Mouse (Mus musculus) thymus, adult 2 months (tissue): ENCODE results near the gene Spag16. TPM values are rescaled to one million over a fixed set of nuclear protein-coding genes. Genes with fewer than 3 reads are reported as not detected.

Source experiments
- DNase-seq: peaks from one replicate; pipeline ENCODE4 v3.0.0; 2021
- H3K27ac ChIP-seq: fragments of 200-500 bp; 2 replicates; pipeline ENCODE4 v1.5.1; 2012; ENCODE audit warnings: low read length, control low read depth; ENCODE audit not compliant: control insufficient read depth, insufficient read depth
- H3K27me3 ChIP-seq: fragments of 200-500 bp; 2 replicates; pipeline ENCODE4 v1.6.1; 2012; ENCODE audit warnings: mild to moderate bottlenecking, low read length, moderate library complexity, mixed read lengths; ENCODE audit not compliant: control insufficient read depth, insufficient read depth
- H3K36me3 ChIP-seq: fragments of 200-500 bp; 2 replicates; pipeline ENCODE4 v1.6.1; 2012; ENCODE audit warnings: mild to moderate bottlenecking, low read length, moderate library complexity; ENCODE audit not compliant: control insufficient read depth, insufficient read depth
- H3K4me1 ChIP-seq: fragments of 200-500 bp; replicated peaks from 2 replicates; pipeline ENCODE4 v1.6.1; 2012; ENCODE audit warnings: low read length; ENCODE audit not compliant: control insufficient read depth, insufficient read depth
- H3K4me3 ChIP-seq: fragments of 200-500 bp; 2 replicates; pipeline ENCODE4 v1.5.1; 2012; ENCODE audit warnings: mild to moderate bottlenecking, low read length, control low read depth, moderate library complexity; ENCODE audit not compliant: control insufficient read depth, insufficient read depth
- CTCF ChIP-seq: fragments of 200-500 bp; IDR thresholded peaks from 2 replicates; pipeline ENCODE4 v1.5.1; 2012; ENCODE audit warnings: mild to moderate bottlenecking, control low read depth, low read length, moderate library complexity, borderline replicate concordance; ENCODE audit not compliant: control insufficient read depth, poor library complexity, insufficient read depth; ENCODE audit errors: extremely low read depth
- POLR2A ChIP-seq: fragments of 200-500 bp; IDR thresholded peaks from 2 replicates; pipeline ENCODE4 v1.6.1; 2012; ENCODE audit warnings: mild to moderate bottlenecking, low read length, control low read depth, moderate library complexity; ENCODE audit not compliant: control insufficient read depth, poor library complexity, insufficient read depth; ENCODE audit errors: extremely low read depth
- WGBS: fragments of 180-500 bp; shearing (Covaris S2); methylation state at CpG from one replicate; pipeline ENCODE4 v1.1.7; 2018; 5-methylcytosine and 5-hydroxymethylcytosine counted together
- polyA plus RNA-seq: library from polyadenylated mRNA; depleted of rRNA; stranded (reverse); fragments of >200 nt; gene quantifications from 2 replicates; pipeline ENCODE4 v1.2.3, GENCODE M21; 2012

Spag16 gene
- polyA plus RNA-seq, 1 experiment, result 0.32 TPM

DNA sequence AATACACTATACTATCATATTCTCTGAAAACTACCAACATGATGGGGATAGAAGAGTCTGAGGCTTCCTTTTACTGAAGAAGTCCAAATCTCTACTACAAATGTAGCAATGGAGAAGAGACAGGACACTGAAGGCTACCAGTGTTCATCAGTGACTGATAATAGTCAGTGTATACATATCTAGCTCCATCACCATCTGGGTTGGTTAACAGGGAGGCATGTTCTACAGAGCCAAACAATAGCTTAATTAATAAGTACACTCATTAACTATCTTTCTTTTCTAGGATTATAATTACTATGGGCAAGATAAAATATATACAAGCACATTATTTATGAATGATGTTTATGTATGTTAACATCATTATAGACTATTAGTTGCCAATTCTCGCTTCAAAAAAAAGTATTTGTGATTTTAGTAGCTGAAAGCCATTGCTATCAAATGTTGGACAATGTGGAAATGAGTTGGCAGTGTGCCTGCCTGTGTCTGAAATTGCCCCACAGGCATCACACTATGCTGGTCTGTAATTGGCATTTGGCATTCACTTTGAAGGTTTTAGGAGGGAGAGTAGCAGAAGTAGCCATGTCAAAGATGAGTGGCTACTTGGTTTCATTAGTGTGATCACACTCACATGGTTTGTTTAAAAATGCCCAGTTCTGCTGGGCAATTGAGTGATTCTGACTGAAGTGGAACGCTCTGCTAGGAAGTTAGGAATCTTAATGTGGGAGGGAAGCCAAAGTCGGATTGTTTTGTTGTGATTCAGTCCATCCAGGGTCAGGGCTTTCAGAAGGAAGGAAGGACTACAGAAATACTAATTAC, 338.8 kb downstream of the Spag16 start:
- H3K4me3 ChIP-seq, result no peak overlapping the region
- no peaks in the 10 kb centered on the region for H3K27me3 ChIP-seq
- no peak for DNase-seq
- 79% methylated on average over 3 of the region's 3 CpGs for WGBS
- no peaks in the 10 kb centered on the region for H3K4me1 ChIP-seq
- no peak overlapping the region for H3K27ac ChIP-seq
- H3K36me3 ChIP-seq, result no peaks in the 10 kb centered on the region
- TF ChIP-seq POLR2A (no peak), CTCF (no peak)

- 62% methylated on average over 4 of the region's 4 CpGs for WGBS
- H3K4me3 ChIP-seq, result no peak overlapping the region
- H3K27ac ChIP-seq, result no peak overlapping the region
- TF ChIP-seq POLR2A (no peak), CTCF (no peak)
- no peaks in the 10 kb centered on the region for H3K27me3 ChIP-seq
- no peaks in the 10 kb centered on the region for H3K4me1 ChIP-seq
- no peaks in the 10 kb centered on the region for H3K36me3 ChIP-seq
- no peak for DNase-seq
Measured at GRCm38 (mm10) chr1:70180123-70180741, 353.5 kb downstream of the Spag16 start.

- H3K27ac ChIP-seq, result no peak overlapping the region
- no peak overlapping the region for H3K4me3 ChIP-seq
- no peak for TF ChIP-seq CTCF
- TF ChIP-seq POLR2A, result no peak
- no peaks in the 10 kb centered on the region for H3K4me1 ChIP-seq
- DNase-seq, result no peak
- no peaks in the 10 kb centered on the region for H3K27me3 ChIP-seq
- H3K36me3 ChIP-seq, result no peaks in the 10 kb centered on the region
- WGBS, result 92% methylated on average over 9 of the region's 9 CpGs
Measured at GRCm38 (mm10) chr1:70264815-70265214, 438.0 kb downstream of the Spag16 start.

DNA sequence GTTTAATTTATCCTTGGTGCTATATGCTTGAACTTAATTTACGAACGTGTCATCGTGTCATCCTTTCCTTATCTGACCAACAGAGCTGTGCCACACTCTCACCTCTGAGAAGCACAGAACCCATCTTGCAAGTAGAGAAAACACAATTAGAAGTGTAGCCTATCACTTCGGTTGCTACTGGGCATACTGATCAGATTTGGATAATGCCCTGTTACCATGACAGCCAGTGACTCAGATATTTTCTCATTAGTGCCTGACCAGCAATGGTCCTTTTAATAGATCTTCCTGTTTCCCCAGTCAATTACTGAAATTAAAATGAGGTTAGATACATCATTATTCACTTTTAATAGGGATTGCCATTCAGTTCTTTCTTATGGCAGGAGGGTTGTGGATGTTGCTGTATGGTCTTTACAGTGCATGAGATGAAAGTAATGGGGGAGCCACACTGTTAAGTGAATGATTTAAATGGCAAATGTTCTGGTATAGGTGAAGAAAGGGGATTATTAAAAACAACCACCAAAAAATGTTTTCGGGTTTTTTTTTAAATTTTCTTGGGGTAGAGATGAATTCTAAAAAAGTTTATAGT, 439.2 kb downstream of the Spag16 start:
- no peak for DNase-seq
- Histone ChIP-seq H3K36me3 (no peaks in the 10 kb centered on the region), H3K4me3 (no peak overlapping the region), H3K4me1 (no peaks in the 10 kb centered on the region), H3K27ac (no peak overlapping the region), H3K27me3 (no peaks in the 10 kb centered on the region)
- TF ChIP-seq CTCF (no peak), POLR2A (no peak)
- 92% methylated on average over 5 of the region's 5 CpGs for WGBS

- WGBS, result 20% methylated on average over 8 of the region's 8 CpGs
- no peak for TF ChIP-seq CTCF
- no peak for TF ChIP-seq POLR2A
- H3K36me3 ChIP-seq, result no peaks in the 10 kb centered on the region
- H3K27ac ChIP-seq, result no peak overlapping the region
- H3K27me3 ChIP-seq, result no peaks in the 10 kb centered on the region
- no peaks in the 10 kb centered on the region for H3K4me1 ChIP-seq
- DNase-seq, result peak; percentile 3
- H3K4me3 ChIP-seq, result no peak overlapping the region
Measured at GRCm38 (mm10) chr1:70270139-70270538, 443.4 kb downstream of the Spag16 start.

DNA sequence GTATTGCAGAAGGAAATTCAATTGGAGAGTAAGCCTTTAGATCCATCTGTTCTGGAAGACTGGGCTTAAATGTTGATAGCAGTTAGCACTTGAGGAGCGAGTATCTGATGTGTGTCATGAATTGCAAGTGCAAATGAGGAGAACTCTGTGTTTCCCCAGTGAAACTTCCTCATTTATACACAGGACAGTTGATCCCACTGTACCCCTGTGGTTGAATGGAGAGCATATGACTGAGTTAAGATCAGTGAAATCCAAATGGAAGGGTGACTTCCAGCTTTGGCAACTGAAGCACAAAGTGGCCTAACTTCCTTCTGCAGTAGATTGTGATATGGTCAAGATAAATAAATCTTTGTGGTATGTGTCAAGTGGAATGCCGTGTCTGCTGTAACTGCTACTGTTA, 446.0 kb downstream of the Spag16 start:
- H3K4me1 ChIP-seq, result no peaks in the 10 kb centered on the region
- no peaks in the 10 kb centered on the region for H3K27me3 ChIP-seq
- 52% methylated on average over 2 of the region's 2 CpGs for WGBS
- DNase-seq, result no peak
- H3K27ac ChIP-seq, result no peak overlapping the region
- H3K36me3 ChIP-seq, result no peaks in the 10 kb centered on the region
- H3K4me3 ChIP-seq, result no peak overlapping the region
- no peak for TF ChIP-seq CTCF
- no peak for TF ChIP-seq POLR2A
